Mouse (Mus musculus) stomach, postnatal 0 days (tissue): ENCODE data around the gene Gm13289.
"Not testable (repeated sequence)": the region's sequence is repeated elsewhere in the genome, so short reads cannot be mapped to it uniquely, and the experiment has no call there.

Experiments
- CTCF ChIP-seq: IDR thresholded peaks from 2 replicates; pipeline ENCODE4 v1.5.1; 2016; ENCODE audit warnings: antibody characterized with exemption, low read depth, mild to moderate bottlenecking, moderate library complexity
- EP300 ChIP-seq: optimal IDR thresholded peaks from 2 replicates; pipeline ENCODE3; 2016; ENCODE audit warnings: antibody characterized with exemption

DNA sequence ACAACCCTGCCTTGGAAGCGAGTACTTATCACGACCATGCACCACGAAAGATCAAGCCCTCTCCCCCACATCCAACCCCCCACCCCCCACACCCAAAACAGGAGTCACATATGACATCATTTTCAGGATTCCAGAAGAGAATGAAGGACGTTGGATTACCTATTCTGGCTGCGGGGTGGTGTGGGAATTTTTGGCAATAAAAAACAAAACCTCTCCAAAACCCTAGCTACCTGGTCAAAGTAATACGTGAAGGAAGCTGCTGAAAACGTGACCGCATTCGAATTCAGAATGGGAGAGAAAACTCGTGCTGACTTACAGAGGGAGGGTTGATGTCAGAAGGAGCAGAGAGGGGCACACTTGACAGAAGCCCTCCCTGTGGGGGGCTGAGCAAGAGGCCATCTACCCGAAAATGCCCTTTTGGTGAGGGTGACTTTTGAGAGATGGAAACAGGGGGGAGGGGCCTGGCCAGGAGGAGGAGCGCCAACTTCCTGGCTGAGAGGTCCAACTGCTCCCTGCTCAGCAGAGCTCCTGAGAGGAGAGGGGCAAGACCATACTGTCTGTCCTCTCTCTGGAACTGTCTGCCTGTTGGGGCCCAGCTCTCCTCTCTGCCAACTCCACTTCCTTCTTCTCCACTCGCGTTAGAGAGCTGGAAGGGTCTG is 17.0 kb upstream of the Gm13289 start, which contains the start of gene Gm13283:
- TF ChIP-seq CTCF, EP300: not testable (repeated sequence)
